Mouse (Mus musculus) urinary bladder, postnatal 4 days (tissue): Measurements from ENCODE around the gene Tas2r131.
"Not testable (repeated sequence)": the region's sequence is repeated elsewhere in the genome, so short reads cannot be mapped to it uniquely, and the experiment has no call there.

Source experiments
- DNase-seq, 2 experiments: peaks; one replicate each; pipeline ENCODE4 v3.0.0; 2021 to 2022; ENCODE audit warnings: low spot score in 2 of 2

Gene Tas2r131

GRCm38 (mm10) chr6:132957819-132958218 is at the start of gene Tas2r131:
Gene Tas2r131 (minus strand): TSS chr6:132957919.
- no peak for DNase-seq

DNA sequence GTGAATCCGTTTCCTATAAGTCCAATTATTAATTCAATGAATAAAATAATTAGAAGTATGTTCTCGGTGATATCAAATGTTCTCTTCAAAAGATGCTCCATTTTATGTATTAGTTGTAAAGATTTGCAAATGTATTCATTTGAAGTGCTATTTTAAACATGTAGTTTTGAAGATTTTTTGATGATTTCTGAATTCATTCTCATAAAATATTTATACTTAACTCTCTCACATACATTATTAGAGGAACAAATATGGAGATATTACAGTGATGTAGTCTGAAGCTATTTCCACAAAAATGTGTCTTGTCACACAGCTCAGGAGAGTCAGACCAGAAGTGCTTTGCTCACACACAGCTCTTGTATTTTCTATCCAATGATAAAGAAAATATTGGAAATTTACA is 23.1 kb upstream of the Tas2r131 start, which contains the start of gene Tas2r109:
Gene Tas2r109, minus strand, starts transcription at position 101 of the 400 bp plus-strand sequence.
- DNase-seq: no peak

- DNase-seq: no peak
These were observed 6.9 kb downstream of the Tas2r131 start, which contains the start of gene Tas2r129 for GRCm38 (mm10) chr6:132950802-132951201. Gene Tas2r129 (plus strand): TSS chr6:132951102.

DNA sequence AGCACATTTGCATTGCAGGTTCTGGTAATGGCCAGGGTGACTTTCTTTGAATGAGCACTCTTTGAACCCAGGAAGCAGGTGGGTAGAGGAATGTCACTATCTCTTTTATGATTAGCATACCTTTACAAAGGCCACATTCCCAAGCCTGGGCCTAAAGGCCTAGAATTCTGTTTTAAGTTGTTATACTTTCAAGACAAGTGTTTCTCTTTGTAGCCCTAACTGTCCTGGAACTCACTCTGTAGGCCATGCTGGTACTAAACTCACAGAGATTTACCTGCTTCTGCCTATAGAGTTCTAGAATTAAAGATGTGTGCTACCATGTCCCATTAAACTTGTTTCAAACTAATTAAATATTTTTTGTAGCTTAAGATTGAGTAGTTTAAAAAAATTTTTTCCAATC is 16.3 kb downstream of the Tas2r131 start:
- not testable (repeated sequence) for DNase-seq

GRCm38 (mm10) chr6:132909351-132909750 is 48.4 kb downstream of the Tas2r131 start, which contains the start of gene Tas2r125:
Gene Tas2r125 (plus strand): TSS chr6:132909651.
- no peak for DNase-seq
